Mouse (Mus musculus) forebrain, embryonic 12.5 days (tissue): ENCODE data around the gene Pmf1. TPM values are rescaled to one million over a fixed set of nuclear protein-coding genes. Genes with fewer than 3 reads are reported as not detected.

Experiments used
- ATAC-seq: fragments of 200-750 bp; cut with Nextera tagmentation; 2 replicates; pipeline ENCODE4 v1.8.0; 2017; ENCODE audit warnings: moderate TSS enrichment; ENCODE audit not compliant: low FRiP score
- H3K27ac ChIP-seq: fragments of 300-500 bp; sonication (generic); 2 replicates; pipeline ENCODE4 v1.5.1; 2016; ENCODE audit warnings: mild to moderate bottlenecking
- H3K27me3 ChIP-seq: fragments of 300-500 bp; sonication (generic); 2 replicates; pipeline ENCODE4 v1.6.1; 2016; ENCODE audit warnings: mild to moderate bottlenecking
- H3K36me3 ChIP-seq: fragments of 300-500 bp; sonication (generic); replicated peaks from 2 replicates; pipeline ENCODE4 v1.6.1; 2016; ENCODE audit warnings: mild to moderate bottlenecking
- H3K4me1 ChIP-seq: fragments of 300-500 bp; sonication (generic); 2 replicates; pipeline ENCODE4 v1.6.1; 2016
- H3K4me2 ChIP-seq: fragments of 300-500 bp; sonication (generic); 2 replicates; pipeline ENCODE4 v1.6.1; 2016; ENCODE audit warnings: mild to moderate bottlenecking, moderate library complexity
- H3K4me3 ChIP-seq: fragments of 300-500 bp; sonication (generic); replicated peaks from 2 replicates; pipeline ENCODE4 v1.5.1; 2016; ENCODE audit warnings: mild to moderate bottlenecking
- H3K9ac ChIP-seq: fragments of 300-500 bp; sonication (generic); 2 replicates; pipeline ENCODE4 v1.6.1; 2016; ENCODE audit warnings: mild to moderate bottlenecking
- H3K9me3 ChIP-seq: fragments of 300-500 bp; sonication (generic); 2 replicates; pipeline ENCODE4 v1.6.1; 2016
- WGBS: fragments of 180-500 bp; shearing (Covaris S2); methylation state at CpG from one replicate; pipeline ENCODE4 v1.1.7; 2016; 5-methylcytosine and 5-hydroxymethylcytosine counted together
- polyA plus RNA-seq: library from polyadenylated mRNA; unstranded; fragments of >200 nt; fragmentation: Nextera tagmentation; extraction: Ambion mirVana; gene quantifications from 2 replicates; pipeline ENCODE4 v1.2.1, GENCODE M21; 2016

Pmf1 gene
- polyA plus RNA-seq, 1 experiment from 2014 or later = 119 TPM

DNA sequence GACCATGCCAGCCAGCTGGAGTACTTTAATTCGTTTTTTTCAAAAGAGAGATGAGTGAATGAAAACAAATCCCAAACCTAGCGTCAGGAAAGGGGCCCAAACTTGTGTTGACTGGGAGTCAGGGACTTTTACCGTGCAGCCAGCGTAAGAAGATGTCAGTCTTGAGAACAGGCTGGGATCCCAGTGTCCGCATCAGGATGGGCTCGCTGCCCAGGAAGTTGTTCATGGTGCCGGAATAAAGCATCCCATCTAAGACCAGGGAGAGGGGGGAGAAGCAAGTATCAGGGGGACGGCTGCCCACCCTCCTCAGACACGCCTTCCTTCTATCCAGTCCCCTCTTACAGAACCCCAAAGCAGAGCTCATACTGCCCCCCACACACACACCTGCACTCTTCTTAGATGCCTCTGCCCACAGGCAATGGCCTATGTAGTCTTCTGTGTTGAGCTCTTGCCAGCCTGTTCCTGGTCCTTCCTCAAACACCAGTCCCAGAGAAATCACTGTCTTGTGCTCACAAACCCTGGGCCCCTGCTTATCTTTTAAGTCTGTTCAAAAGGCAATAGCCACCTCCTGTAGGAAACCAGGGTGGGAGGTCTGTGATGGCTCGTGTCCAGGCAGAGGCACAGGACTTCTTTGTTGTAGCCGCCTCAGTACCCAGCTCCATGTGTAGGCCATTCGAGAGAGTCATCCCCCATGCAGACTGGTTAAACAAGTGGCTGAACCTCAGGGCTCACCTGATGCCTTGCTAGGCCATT lies 40.4 kb upstream of the Pmf1 start:
- H3K4me1 ChIP-seq = peaks cover 18% of the 10 kb centered on the region
- H3K27ac ChIP-seq = no peak overlapping the region
- ATAC-seq = no peak
- H3K27me3 ChIP-seq = peaks cover 9% of the 10 kb centered on the region; the same call in 1 of the 2 replicates
- WGBS = 78% methylated on average over 12 of the region's 12 CpGs
- H3K36me3 ChIP-seq = peaks cover 14% of the 10 kb centered on the region
- H3K4me2 ChIP-seq = no peak overlapping the region
- no peak overlapping the region for H3K9ac ChIP-seq
- no peaks in the 10 kb centered on the region for H3K9me3 ChIP-seq
- H3K4me3 ChIP-seq = no peak overlapping the region

DNA sequence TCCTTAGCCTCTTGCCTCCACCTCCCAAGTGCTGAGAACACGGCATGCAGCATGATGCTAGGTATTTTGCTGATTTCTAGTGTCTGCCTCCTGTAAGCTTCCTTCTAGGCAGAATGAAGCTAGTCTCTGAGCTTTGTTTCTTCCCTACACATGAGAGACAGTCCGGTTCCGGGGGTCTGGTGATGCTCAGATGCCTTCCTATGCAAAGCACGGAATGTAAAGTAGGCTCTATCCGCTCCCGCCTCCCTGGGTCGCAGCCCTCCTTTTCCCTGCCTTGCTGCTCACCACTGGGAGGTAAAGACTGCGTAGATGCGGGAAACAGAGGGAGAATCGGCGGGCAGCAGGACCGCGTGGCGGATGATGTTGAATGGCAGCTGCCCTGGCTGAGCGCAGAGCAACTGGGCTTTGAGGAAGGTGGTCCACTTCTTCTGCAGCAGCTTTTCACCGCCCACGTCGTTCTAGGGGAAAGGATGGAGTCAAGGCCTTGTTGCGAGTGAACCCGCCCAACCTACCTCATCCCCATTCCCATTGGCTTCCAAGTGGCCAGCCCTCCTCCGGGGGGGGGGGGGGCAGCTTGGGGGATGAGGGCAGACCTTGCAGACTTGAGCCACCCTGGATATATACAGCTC lies 39.4 kb upstream of the Pmf1 start:
- Histone ChIP-seq H3K27ac (peak overlapping the region; percentile 65), H3K27me3 (0 out of 2 replicates have a peak, but pooled peaks cover 3% of the 10 kb centered on the region), H3K4me1 (peaks cover 21% of the 10 kb centered on the region), H3K9ac (peak overlapping the region; percentile 49), H3K9me3 (no peaks in the 10 kb centered on the region), H3K4me2 (peak overlapping the region; percentile 48), H3K4me3 (peak overlapping the region; percentile 26), H3K36me3 (peaks cover 14% of the 10 kb centered on the region)
- 5% methylated on average over 21 of the region's 21 CpGs for WGBS
- peak; percentile 69 for ATAC-seq

DNA sequence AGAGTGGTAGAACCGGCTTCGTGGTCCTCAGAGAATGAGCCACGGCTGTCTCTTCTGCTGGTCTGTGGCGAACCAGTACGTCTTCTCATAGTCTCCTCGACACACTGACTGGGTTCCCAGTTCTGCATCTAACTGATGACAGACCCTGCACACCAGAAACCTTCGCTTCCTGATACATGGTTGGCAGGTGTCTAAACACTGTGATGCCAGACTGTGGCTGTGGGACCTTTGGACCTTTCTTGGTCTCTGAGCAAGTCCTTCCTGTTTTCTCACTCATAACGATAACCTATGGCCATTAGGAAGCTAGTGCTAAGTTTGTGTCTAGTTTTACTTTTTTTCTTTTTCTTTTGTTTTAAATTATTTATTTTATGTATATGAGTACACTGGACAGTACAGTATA lies 38.3 kb upstream of the Pmf1 start:
- WGBS = 95% methylated on average over 8 of the region's 8 CpGs
- no peak for ATAC-seq
- Histone ChIP-seq H3K4me1 (peaks cover 21% of the 10 kb centered on the region), H3K27me3 (0 out of 2 replicates have a peak, but pooled peaks cover 3% of the 10 kb centered on the region), H3K27ac (no peak overlapping the region), H3K9ac (no peak overlapping the region), H3K36me3 (peaks cover 14% of the 10 kb centered on the region), H3K4me2 (no peak overlapping the region), H3K9me3 (no peaks in the 10 kb centered on the region), H3K4me3 (no peak overlapping the region)

DNA sequence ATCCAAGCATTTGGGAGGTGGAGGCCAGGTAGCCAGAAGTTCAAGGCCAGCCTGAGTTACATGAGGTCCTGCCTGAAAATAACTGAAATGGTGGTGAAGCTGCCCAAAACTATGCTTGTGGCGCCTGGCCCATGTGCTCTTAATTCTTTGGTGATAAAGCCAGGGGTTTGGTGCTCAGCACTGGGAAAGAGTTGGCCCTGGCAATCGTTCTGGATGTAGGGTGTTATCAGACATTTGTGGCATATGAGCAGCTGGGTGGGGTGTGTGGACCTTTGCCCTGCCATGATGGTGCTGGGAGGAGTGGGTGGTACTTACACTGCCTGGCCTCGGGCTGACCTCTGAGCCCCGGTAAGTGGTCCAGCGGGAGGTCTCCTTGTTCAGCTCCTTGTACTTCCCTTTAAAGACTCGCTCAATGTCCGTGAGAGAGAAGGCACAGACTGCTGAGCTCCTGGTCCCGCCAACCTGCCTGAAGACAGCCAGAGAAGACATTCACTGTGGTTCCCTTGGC lies 37.6 kb upstream of the Pmf1 start:
- Histone ChIP-seq H3K36me3 (peaks cover 13% of the 10 kb centered on the region), H3K9ac (no peak overlapping the region), H3K4me1 (peaks cover 18% of the 10 kb centered on the region), H3K27me3 (0 out of 2 replicates have a peak, but pooled peaks cover 3% of the 10 kb centered on the region), H3K9me3 (no peaks in the 10 kb centered on the region), H3K27ac (no peak overlapping the region), H3K4me3 (no peak overlapping the region), H3K4me2 (no peak overlapping the region)
- no peak for ATAC-seq
- 69% methylated on average over 8 of the region's 8 CpGs for WGBS

DNA sequence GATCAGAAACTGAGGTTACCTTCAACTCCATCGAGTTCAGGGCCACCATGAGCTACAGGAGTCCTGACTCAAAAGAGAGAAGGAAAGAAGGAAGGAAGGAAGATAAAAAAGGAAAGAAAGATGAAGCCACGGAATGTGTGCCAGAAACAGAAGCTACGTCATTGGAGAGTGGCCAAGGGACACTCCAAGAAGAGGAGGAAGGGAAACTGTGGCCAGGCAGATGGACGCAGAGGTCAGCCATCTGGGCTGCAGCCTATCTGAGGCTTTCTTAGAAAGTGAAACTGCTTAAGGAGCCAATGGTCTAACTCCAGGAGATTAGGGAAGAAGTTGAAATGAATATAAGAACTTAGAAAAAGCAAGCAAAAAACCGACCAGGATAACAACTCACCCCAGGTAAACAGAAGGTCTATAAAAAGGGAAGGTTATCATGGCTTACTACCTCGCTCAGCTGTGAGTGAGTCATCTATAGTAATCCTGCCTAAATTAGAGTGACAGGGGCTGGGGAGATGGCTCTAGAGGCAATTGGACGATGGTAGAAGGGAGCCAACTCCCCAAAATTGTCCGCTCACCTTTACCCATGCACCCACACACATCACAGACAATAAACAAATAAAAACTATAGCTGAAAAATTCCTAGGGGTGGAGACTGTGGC lies 36.5 kb upstream of the Pmf1 start:
- Histone ChIP-seq H3K4me2 (no peak overlapping the region), H3K4me3 (no peak overlapping the region), H3K9me3 (no peaks in the 10 kb centered on the region), H3K27me3 (0 out of 2 replicates have a peak, but pooled peaks cover 3% of the 10 kb centered on the region), H3K36me3 (peaks cover 13% of the 10 kb centered on the region), H3K4me1 (peaks cover 18% of the 10 kb centered on the region), H3K9ac (no peak overlapping the region), H3K27ac (no peak overlapping the region)
- no peak for ATAC-seq
- WGBS = 82% methylated on average over 8 of the region's 8 CpGs

DNA sequence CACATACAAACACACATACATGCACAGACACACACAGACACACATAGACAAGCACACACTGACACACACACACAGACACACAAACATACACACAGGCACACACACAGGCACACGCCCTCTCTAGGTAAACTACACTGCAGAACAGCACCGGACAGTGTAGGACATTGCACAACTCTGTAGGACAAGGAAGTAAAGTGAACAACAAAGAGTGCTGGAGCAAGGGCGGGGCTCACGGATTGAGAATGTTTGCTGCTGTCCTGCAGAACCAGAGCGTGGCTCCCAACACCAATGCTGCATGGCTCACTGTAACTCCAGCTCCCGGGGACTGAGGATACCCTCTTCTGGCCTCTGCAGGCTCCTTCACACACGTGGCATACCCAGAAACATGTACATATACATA lies 32.8 kb upstream of the Pmf1 start:
- Histone ChIP-seq H3K36me3 (peaks cover 8% of the 10 kb centered on the region; the same call in 1 of the 2 replicates), H3K27ac (no peak overlapping the region), H3K9ac (no peak overlapping the region), H3K4me2 (no peak overlapping the region), H3K4me3 (no peak overlapping the region), H3K27me3 (0 out of 2 replicates have a peak, but pooled peaks cover 4% of the 10 kb centered on the region), H3K4me1 (peaks cover 15% of the 10 kb centered on the region), H3K9me3 (no peaks in the 10 kb centered on the region)
- WGBS = 79% methylated on average over 7 of the region's 7 CpGs
- no peak for ATAC-seq

DNA sequence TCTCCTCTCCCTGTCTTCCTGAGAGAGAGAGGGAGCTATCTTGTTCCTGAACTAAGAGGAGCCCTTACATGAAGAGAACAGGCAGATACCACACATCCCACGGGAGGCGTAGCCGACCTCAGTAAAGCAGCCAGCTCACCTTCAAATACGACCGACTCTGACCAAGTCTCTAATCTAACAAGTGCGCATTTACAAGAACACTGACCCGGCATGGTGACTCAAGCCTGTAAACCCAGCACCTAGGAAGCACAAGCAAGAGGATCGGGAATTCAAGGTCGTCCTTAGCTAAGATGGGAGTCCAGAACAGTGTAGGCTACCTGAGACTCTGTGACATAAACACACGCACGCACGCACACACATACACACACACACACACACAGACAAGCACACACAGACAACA lies 32.4 kb upstream of the Pmf1 start:
- ATAC-seq = no peak
- H3K4me1 ChIP-seq = peaks cover 19% of the 10 kb centered on the region
- no peaks in the 10 kb centered on the region for H3K9me3 ChIP-seq
- H3K4me2 ChIP-seq = no peak overlapping the region
- H3K36me3 ChIP-seq = 0 out of 2 replicates have a peak, but pooled peaks cover 5% of the 10 kb centered on the region
- no peak overlapping the region for H3K4me3 ChIP-seq
- H3K27ac ChIP-seq = no peak overlapping the region
- no peak overlapping the region for H3K9ac ChIP-seq
- H3K27me3 ChIP-seq = 0 out of 2 replicates have a peak, but pooled peaks cover 4% of the 10 kb centered on the region
- 87% methylated on average over 12 of the region's 12 CpGs for WGBS

DNA sequence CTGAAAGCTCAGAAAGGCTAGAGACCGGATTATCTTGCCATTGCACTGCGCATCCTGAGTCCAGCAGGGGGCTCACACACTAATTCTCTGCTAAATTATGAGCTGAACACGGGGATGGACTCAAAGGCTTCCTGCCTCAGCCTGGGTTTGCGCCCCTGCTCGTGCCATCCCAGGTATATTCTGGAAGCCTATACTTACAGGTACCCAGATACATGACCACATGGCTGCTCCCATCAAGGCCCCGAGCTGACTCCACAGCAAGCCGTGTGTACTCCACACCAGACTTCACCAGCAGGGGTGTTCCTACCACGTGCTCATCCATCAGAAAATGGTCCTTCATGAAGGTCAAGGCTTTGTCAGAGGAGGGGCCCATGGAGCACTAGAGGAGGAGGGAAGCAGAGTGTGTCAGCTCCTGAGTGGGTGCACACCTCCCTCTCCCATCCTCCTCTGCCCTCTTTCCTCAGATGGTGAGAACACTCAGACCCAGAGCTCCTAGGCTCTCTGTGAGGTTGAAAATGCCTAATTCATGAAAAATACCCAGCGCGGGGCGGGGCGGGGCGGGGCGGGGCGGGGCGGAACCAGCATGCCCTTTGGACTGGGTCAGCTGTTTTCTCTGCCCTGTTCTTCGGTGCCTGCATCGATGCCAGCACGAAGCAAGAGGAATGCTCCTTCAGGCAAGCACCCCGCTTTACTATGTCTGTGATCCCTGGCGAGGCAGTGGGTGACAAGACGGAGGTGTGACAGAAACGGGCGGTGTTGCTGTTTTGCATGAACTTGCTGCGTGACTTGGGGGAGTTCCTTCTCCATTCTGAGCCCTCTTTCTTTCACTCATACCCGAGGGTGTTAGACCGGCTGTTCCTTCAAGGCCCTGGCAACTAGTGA lies 30.6 kb upstream of the Pmf1 start:
- H3K9ac ChIP-seq = peak overlapping the region; percentile 27; the same call in 1 of the 2 replicates
- no peaks in the 10 kb centered on the region for H3K9me3 ChIP-seq
- peaks cover 7% of the 10 kb centered on the region; the same call in 1 of the 2 replicates for H3K36me3 ChIP-seq
- ATAC-seq = no peak
- H3K27ac ChIP-seq = no peak overlapping the region
- 31% methylated on average over 25 of the region's 27 CpGs for WGBS
- H3K27me3 ChIP-seq = 0 out of 2 replicates have a peak, but pooled peaks cover 4% of the 10 kb centered on the region
- peaks cover 32% of the 10 kb centered on the region for H3K4me1 ChIP-seq
- peak overlapping the region; percentile 31 for H3K4me2 ChIP-seq
- no peak overlapping the region for H3K4me3 ChIP-seq

DNA sequence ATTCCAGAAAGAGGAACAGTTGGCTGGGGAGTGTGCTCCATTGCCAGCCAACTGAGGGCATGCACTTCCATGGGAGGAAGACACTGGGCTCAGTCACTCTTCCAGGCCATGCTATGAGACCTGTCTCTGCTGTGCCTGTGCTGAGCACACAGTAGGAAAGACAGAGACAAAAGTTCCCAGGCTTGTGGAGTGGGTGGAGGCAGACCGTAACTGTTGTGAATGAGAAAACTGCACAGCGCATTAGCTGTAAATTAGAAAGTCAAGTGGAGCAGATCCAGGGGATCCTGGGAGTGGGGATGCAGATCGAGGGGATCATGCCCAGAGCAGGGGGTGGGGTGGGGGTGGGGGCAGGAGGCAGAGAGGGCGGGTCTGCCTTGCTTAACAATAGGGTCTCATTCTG lies 29.5 kb upstream of the Pmf1 start:
- no peak overlapping the region for H3K4me3 ChIP-seq
- H3K27ac ChIP-seq = no peak overlapping the region
- H3K27me3 ChIP-seq = 0 out of 2 replicates have a peak, but pooled peaks cover 4% of the 10 kb centered on the region
- H3K9me3 ChIP-seq = no peaks in the 10 kb centered on the region
- no peak overlapping the region for H3K9ac ChIP-seq
- H3K4me2 ChIP-seq = no peak overlapping the region
- peaks cover 29% of the 10 kb centered on the region for H3K4me1 ChIP-seq
- H3K36me3 ChIP-seq = peaks cover 9% of the 10 kb centered on the region; the same call in 1 of the 2 replicates
- ATAC-seq = no peak
- WGBS = 50% methylated on average over 4 of the region's 4 CpGs

DNA sequence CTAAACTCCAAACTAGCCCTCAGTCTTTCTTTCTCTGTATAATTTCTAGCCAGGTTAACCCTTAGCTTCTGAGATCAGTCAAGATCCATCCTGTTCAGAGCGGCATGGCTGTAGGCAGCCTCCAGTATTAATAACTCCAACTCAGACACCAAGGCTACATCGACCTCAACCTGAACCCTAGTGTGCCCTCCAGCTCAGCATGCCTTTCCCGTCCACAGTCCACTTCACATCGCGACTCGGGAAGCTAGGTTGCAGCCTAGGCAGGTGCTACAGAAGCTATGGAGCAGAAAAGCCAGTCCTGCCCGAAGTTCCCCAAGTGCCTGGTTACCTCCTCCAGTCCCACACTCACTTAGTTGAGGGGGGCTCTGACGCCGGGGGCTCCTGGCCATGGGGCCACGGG lies 27.3 kb upstream of the Pmf1 start:
- Histone ChIP-seq H3K4me1 (peaks cover 29% of the 10 kb centered on the region), H3K4me2 (peak overlapping the region; percentile 54), H3K27ac (no peak overlapping the region), H3K27me3 (0 out of 2 replicates have a peak, but pooled peaks cover 8% of the 10 kb centered on the region), H3K36me3 (peaks cover 5% of the 10 kb centered on the region; the same call in 1 of the 2 replicates), H3K9me3 (no peaks in the 10 kb centered on the region), H3K9ac (peak overlapping the region; percentile 25; the same call in 1 of the 2 replicates), H3K4me3 (peak overlapping the region; percentile 33; the same call in 1 of the 2 replicates)
- no peak for ATAC-seq
- WGBS = 86% methylated on average over 10 of the region's 10 CpGs
